ENCODE assay signal across 8 mouse cellular contexts in the genomic region with DNA sequence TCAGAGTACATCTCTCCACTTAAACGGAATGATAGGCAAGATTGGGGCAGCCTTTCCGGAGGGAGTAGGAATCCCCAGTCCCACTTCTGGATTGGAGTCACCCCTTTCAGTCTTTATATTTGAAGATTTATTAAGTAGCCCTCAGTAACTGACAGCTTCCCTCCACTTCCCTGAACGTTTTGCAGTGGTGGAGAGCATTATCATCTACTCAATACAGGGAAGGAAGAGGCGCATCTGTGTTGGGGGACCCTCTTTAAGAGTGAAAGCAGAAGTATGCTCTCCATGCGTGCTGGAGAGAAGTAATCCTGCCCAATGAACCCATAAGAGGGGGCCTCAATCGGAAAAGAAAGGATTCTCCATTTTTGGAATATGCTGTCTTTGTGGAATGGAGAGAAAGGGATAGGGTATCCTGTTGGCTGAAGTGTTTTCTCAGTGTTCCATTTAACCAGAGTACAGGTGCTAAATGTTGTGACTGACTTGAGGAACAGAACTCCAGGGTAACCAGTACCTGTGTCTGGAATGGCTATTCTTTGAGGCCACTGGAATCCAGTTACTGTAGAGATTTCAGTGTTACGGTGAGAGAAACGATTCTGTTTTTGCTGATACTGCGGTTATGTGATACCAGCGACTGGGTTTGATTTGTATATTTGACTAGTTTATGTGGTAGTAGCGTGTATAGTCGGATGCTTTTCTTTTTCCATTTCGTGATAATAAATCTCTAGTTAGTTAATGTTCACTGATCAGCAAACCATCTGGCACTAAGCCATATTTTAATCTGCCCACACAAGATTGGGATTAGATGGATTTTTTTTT. TPM values are rescaled to one million over a fixed set of nuclear protein-coding genes. Genes with fewer than 3 reads are reported as not detected.
DNase-seq lines count a peak whose midpoint lies in the region; ATAC-seq and TF ChIP-seq lines count a peak whose summit lies in the region.

No protein-coding gene starts in this region.

- dilution Hi-C loops in CH12.LX (cut with MboI; ENCODE audit: extremely low pct_ligation_motif_present, extremely low pct_unique_long_range_greater_than_20kb, low sequenced_read_pairs) = no loop called here

- no peaks in the 10 kb centered on the region for H3K9me3 ChIP-seq in kidney, embryonic 14.5 days (ENCODE audit: control insufficient read depth, low read length)
- no peaks in the 10 kb centered on the region for H3K9me3 ChIP-seq in CH12.LX (replicated peaks; ENCODE audit: low read length)
- H3K9me3 ChIP-seq in embryonic facial prominence, embryonic 12.5 days = no peaks in the 10 kb centered on the region
- H3K9me3 ChIP-seq in hindbrain, embryonic 13.5 days = no peaks in the 10 kb centered on the region

- H3K27me3 ChIP-seq in kidney, embryonic 14.5 days (ENCODE audit: control insufficient read depth, insufficient read depth, low read length) = no peaks in the 10 kb centered on the region
- H3K27me3 ChIP-seq in CH12.LX (replicated peaks) = no peaks in the 10 kb centered on the region
- no peaks in the 10 kb centered on the region for H3K27me3 ChIP-seq in embryonic facial prominence, embryonic 12.5 days
- H3K27me3 ChIP-seq in hindbrain, embryonic 13.5 days = no peaks in the 10 kb centered on the region

- peaks cover 22% of the 10 kb centered on the region for H3K4me1 ChIP-seq in kidney, embryonic 14.5 days (ENCODE audit: control insufficient read depth, insufficient read depth, low read length)
- peaks cover 3 to 30% of the 10 kb centered on the region in 2 experiments; a peak in 3 of 4 replicates for H3K4me1 ChIP-seq in CH12.LX (ENCODE audit: control insufficient read depth in 1 of 2, insufficient read depth in 2 of 2)
- H3K4me1 ChIP-seq in embryonic facial prominence, embryonic 12.5 days = peaks cover 20% of the 10 kb centered on the region
- peaks cover 23% of the 10 kb centered on the region for H3K4me1 ChIP-seq in hindbrain, embryonic 13.5 days (replicated peaks)

- H3K4me3 ChIP-seq in kidney, embryonic 14.5 days (ENCODE audit: low read length) = peak overlapping the region; percentile 77
- peak overlapping the region; percentile 83 to 97 (median 91) for H3K4me3 ChIP-seq in CH12.LX (replicated peaks in 1 of 3; ENCODE audit: low read depth in 2 of 3, low read length in 2 of 3, poor library complexity in 1 of 3)
- H3K4me3 ChIP-seq in embryonic facial prominence, embryonic 12.5 days = peak overlapping the region; percentile 87
- H3K4me3 ChIP-seq in hindbrain, embryonic 13.5 days = peak overlapping the region; percentile 83

- 3% methylated on average over 13 of the region's 13 CpGs for WGBS in kidney, embryonic 14.5 days
- WGBS in embryonic facial prominence, embryonic 12.5 days = 6% methylated on average over 13 of the region's 13 CpGs
- WGBS in hindbrain, embryonic 13.5 days = 14% methylated on average over 13 of the region's 13 CpGs

- H3K9ac ChIP-seq in kidney, embryonic 14.5 days (ENCODE audit: low read depth, low read length) = peak overlapping the region; percentile 92
- H3K9ac ChIP-seq in CH12.LX (ENCODE audit: insufficient read depth, low read depth) = peak overlapping the region; percentile 89
- peak overlapping the region; percentile 95 for H3K9ac ChIP-seq in embryonic facial prominence, embryonic 12.5 days
- peak overlapping the region; percentile 92 for H3K9ac ChIP-seq in hindbrain, embryonic 13.5 days

- no peak for TF ChIP-seq CTCF in CH12.LX (conservative IDR thresholded peaks at IDR 0.05 in 1 of 2, IDR thresholded peaks at IDR 0.05 in 1 of 2; ENCODE audit: low read depth in 2 of 2, low read length in 2 of 2)

- TF ChIP-seq EP300 in CH12.LX (IDR thresholded peaks at IDR 0.05; ENCODE audit: low read length) = no peak

- DNase-seq in kidney, postnatal 25 days = no peak
- DNase-seq in CH12.LX (ENCODE audit: extremely low read depth) = peak; percentile 49
- peak; percentile 28 for DNase-seq in mesoderm, embryonic 11.5 days (ENCODE audit: low read depth, low spot score)
- peak; percentile 21 for DNase-seq in testis, postnatal 14 days (ENCODE audit: low spot score)
- DNase-seq in gastrocnemius, adult 8-10 months (ENCODE audit: low spot score in 2 of 2) = no peak

- ATAC-seq in kidney, embryonic 14.5 days (ENCODE audit: low FRiP score, low TSS enrichment) = 0 out of 2 replicates have a peak, but pooled peaks have one; percentile 1
- no peak for ATAC-seq in embryonic facial prominence, embryonic 12.5 days (ENCODE audit: insufficient number of reproducible peaks, insufficient read depth, low FRiP score, low TSS enrichment)
- ATAC-seq in hindbrain, embryonic 13.5 days (ENCODE audit: low FRiP score) = 0 out of 2 replicates have a peak, but pooled peaks have one; percentile 13

- TF ChIP-seq RAD21 in CH12.LX (IDR thresholded peaks at IDR 0.05; ENCODE audit: low read depth, low read length) = no peak

- H3K79me2 ChIP-seq in CH12.LX (replicated peaks; ENCODE audit: control insufficient read depth, extremely low read depth, insufficient read depth, poor library complexity, severe bottlenecking) = peaks cover 39% of the 10 kb centered on the region

- no peak for TF ChIP-seq POLR2A in CH12.LX (IDR thresholded peaks at IDR 0.05; ENCODE audit: low read depth, low read length)

- H3K27ac ChIP-seq in kidney, embryonic 14.5 days (ENCODE audit: low read depth, low read length) = peak overlapping the region; percentile 82
- no peak overlapping the region for H3K27ac ChIP-seq in CH12.LX (ENCODE audit: insufficient read depth, low read depth)
- H3K27ac ChIP-seq in embryonic facial prominence, embryonic 12.5 days = peak overlapping the region; percentile 95
- H3K27ac ChIP-seq in hindbrain, embryonic 13.5 days = peak overlapping the region; percentile 92

- H3K4me2 ChIP-seq in kidney, embryonic 14.5 days (replicated peaks; ENCODE audit: low read depth, low read length) = peak overlapping the region; percentile 50
- H3K4me2 ChIP-seq in CH12.LX (ENCODE audit: insufficient read depth, low read depth, poor library complexity, severe bottlenecking) = peak overlapping the region; percentile 93
- H3K4me2 ChIP-seq in embryonic facial prominence, embryonic 12.5 days (replicated peaks) = peak overlapping the region; percentile 66
- peak overlapping the region; percentile 80 for H3K4me2 ChIP-seq in hindbrain, embryonic 13.5 days

- no peaks in the 10 kb centered on the region for H3K36me3 ChIP-seq in kidney, embryonic 14.5 days (ENCODE audit: control insufficient read depth, insufficient read depth, low read length)
- H3K36me3 ChIP-seq in CH12.LX (replicated peaks in 1 of 2; ENCODE audit: control insufficient read depth in 1 of 2, insufficient read depth in 1 of 2, low read length in 1 of 2) = peaks cover 0 to 6% of the 10 kb centered on the region in 2 experiments
- no peaks in the 10 kb centered on the region for H3K36me3 ChIP-seq in embryonic facial prominence, embryonic 12.5 days
- no peaks in the 10 kb centered on the region for H3K36me3 ChIP-seq in hindbrain, embryonic 13.5 days

- in situ Hi-C loops in CH12.LX (cut with MboI; ENCODE audit: low pct_ligation_motif_present, low pct_unique_long_range_greater_than_20kb, low sequenced_read_pairs) = no loop called here

TF ChIP-seq in CH12.LX, 34 proteins besides CTCF, POLR2A, EP300 and RAD21:
- 0 out of 2 replicates have a peak, but pooled peaks have one; percentile 16 for TF ChIP-seq BHLHE40 (IDR thresholded peaks at IDR 0.05; ENCODE audit: low read depth, low read length)
- TF ChIP-seq SIN3A (IDR thresholded peaks at IDR 0.05; ENCODE audit: low read length) = 0 out of 2 replicates have a peak, but pooled peaks have one; percentile 27
- peak; percentile 20; the same call in 1 of the 2 replicates for TF ChIP-seq MXI1 (IDR thresholded peaks at IDR 0.05; ENCODE audit: low read depth, low read length)
- 0 out of 2 replicates have a peak, but pooled peaks have one; percentile 19 for TF ChIP-seq CHD1 (IDR thresholded peaks at IDR 0.05; ENCODE audit: low read depth, low read length)
- TF ChIP-seq MAZ (IDR thresholded peaks at IDR 0.05; ENCODE audit: low read depth, low read length) = no peak
- peak; percentile 78; the same call in 1 of the 2 replicates for TF ChIP-seq MAFK (IDR thresholded peaks at IDR 0.05; ENCODE audit: insufficient replicate concordance, low read length)
- no peak for TF ChIP-seq ZKSCAN1 (IDR thresholded peaks at IDR 0.05; ENCODE audit: borderline replicate concordance, low read depth, low read length)

RNA-seq across cellular contexts. Expression of gene Eml4, which starts 1.1 kb away (rescaled TPM):
- 28.0 and 54.7 TPM in 2 replicates for polyA plus RNA-seq in kidney, embryonic 14.5 days (2014; fragmentation: Nextera tagmentation; extraction: Ambion mirVana)
- 38.2 and 43.7 TPM in 2 replicates for total RNA-seq in CH12.LX (2012; rRNA removed)
- total RNA-seq in CH12.LX (2014; rRNA removed) = 75.6 and 75.9 TPM in 2 replicates
- polyA plus RNA-seq in CH12.LX (2012; ENCODE audit: insufficient read length, low read depth) = 58.6 and 60.1 TPM in 2 replicates
- 66.7 and 68.0 TPM in 2 replicates for polyA plus RNA-seq in embryonic facial prominence, embryonic 12.5 days (2016; fragmentation: Nextera tagmentation; extraction: Ambion mirVana)
- polyA plus RNA-seq in hindbrain, embryonic 13.5 days (2015; fragmentation: Nextera tagmentation; extraction: Ambion mirVana) = 32.3 and 32.5 TPM in 2 replicates
- 1 to 10 TPM; 1.2 to 1.9 (median 1.6) TPM for total RNA-seq in gastrocnemius, adult 8-10 months (2022)

Comparison
In these comparisons a context has a peak if more than half of its experiments do, and no peak if none do; other contexts are left out.
1. DNase-seq: peak in CH12.LX (single experiment), mesoderm, embryonic 11.5 days (single experiment) and testis, postnatal 14 days (single experiment); none in kidney, postnatal 25 days (0 of 2) and gastrocnemius, adult 8-10 months (0 of 2).
2. Peak in every context shown above with its lines, with median percentiles within 50 percentile points of each other: H3K4me2 ChIP-seq, H3K4me3 ChIP-seq and H3K9ac ChIP-seq.